Mouse (Mus musculus) testis, adult 2 months (tissue): ENCODE data around the gene Osbpl8. TPM values are rescaled to one million over a fixed set of nuclear protein-coding genes. Genes with fewer than 3 reads are reported as not detected.

Experiments used
- H3K27ac ChIP-seq: fragments of 200-500 bp; 2 replicates; pipeline ENCODE4 v1.5.1; 2012; ENCODE audit warnings: low read depth, low read length; ENCODE audit not compliant: control insufficient read depth, insufficient read depth
- H3K27me3 ChIP-seq: fragments of 200-500 bp; 2 replicates; pipeline ENCODE4 v1.6.1; 2012; ENCODE audit warnings: mild to moderate bottlenecking, low read length, moderate library complexity; ENCODE audit not compliant: control insufficient read depth, insufficient read depth
- H3K36me3 ChIP-seq: fragments of 200-500 bp; 2 replicates; pipeline ENCODE4 v1.6.1; 2012; ENCODE audit warnings: mild to moderate bottlenecking, low read length; ENCODE audit not compliant: control insufficient read depth, insufficient read depth
- H3K4me1 ChIP-seq: fragments of 200-500 bp; 2 replicates; pipeline ENCODE4 v1.6.1; 2012; ENCODE audit warnings: low read length; ENCODE audit not compliant: control insufficient read depth, insufficient read depth
- H3K4me3 ChIP-seq: fragments of 200-500 bp; 2 replicates; pipeline ENCODE4 v1.5.1; 2012; ENCODE audit warnings: low read depth, mild to moderate bottlenecking, low read length, moderate library complexity, mixed read lengths; ENCODE audit not compliant: control insufficient read depth
- CTCF ChIP-seq: fragments of 200-500 bp; IDR thresholded peaks from 2 replicates; pipeline ENCODE4 v1.5.1; 2012; ENCODE audit warnings: low read depth, mild to moderate bottlenecking, inconsistent platforms, low read length, moderate library complexity; ENCODE audit not compliant: control insufficient read depth, insufficient read depth, insufficient replicate concordance
- POLR2A ChIP-seq: fragments of 200-500 bp; IDR thresholded peaks from 2 replicates; pipeline ENCODE4 v1.6.1; 2012; ENCODE audit warnings: low read depth, mild to moderate bottlenecking, inconsistent platforms, low read length, moderate library complexity; ENCODE audit not compliant: control insufficient read depth
- polyA plus RNA-seq: library from polyadenylated mRNA; depleted of rRNA; stranded (reverse); fragments of >200 nt; gene quantifications from 2 replicates; pipeline ENCODE4 v1.2.3, GENCODE M21; 2012

The Osbpl8 gene
- polyA plus RNA-seq, 1 experiment = 4.7 TPM

DNA sequence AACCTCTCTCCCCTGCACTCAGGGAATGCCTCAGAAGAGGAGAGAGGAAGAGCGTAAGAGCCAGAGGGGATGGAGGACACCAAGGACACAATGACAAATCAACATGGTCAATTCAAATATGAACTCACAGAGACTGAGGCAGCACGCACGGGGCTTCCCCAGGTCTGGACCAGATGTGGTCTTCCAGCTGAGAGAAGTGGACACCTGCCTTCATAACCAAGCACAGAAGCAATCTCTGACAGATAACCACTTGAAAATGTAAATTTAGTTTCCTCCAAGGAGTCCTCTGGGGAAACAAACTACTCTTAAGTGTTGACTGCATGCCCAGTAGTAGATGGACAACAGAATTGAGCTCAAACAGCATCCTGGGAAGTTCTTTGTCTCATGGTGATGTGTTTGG, 9.5 kb upstream of the Osbpl8 start:
- TF ChIP-seq CTCF = no peak
- TF ChIP-seq POLR2A = no peak
- Histone ChIP-seq H3K27me3 (no peaks in the 10 kb centered on the region), H3K4me1 (peaks cover 14% of the 10 kb centered on the region), H3K27ac (no peak overlapping the region), H3K4me3 (peak overlapping the region; percentile 20; the same call in 1 of the 2 replicates), H3K36me3 (no peaks in the 10 kb centered on the region)

DNA sequence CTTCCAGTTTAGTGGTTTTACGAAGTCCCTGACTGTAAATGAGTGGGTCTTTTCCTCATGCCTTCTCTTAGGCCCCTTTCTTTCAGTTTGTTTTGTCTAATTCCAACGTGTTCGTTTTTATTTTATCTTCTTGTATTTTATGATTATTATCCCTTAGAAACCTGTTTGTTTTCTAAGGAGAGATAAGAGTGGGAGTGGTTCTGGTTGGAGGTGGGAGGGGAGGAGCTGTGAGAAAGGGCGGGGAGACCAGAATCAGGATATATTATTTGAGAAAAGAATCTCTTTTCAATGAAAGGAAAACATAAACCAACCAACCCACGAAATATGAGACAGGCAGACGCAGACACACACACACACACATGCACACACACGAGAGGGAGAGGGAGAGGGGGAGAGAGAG, 9.0 kb upstream of the Osbpl8 start:
- Histone ChIP-seq H3K27me3 (no peaks in the 10 kb centered on the region), H3K36me3 (no peaks in the 10 kb centered on the region), H3K4me1 (peaks cover 14% of the 10 kb centered on the region), H3K27ac (peak overlapping the region; percentile 98), H3K4me3 (peak overlapping the region; percentile 90)
- no peak for TF ChIP-seq POLR2A
- no peak for TF ChIP-seq CTCF

DNA sequence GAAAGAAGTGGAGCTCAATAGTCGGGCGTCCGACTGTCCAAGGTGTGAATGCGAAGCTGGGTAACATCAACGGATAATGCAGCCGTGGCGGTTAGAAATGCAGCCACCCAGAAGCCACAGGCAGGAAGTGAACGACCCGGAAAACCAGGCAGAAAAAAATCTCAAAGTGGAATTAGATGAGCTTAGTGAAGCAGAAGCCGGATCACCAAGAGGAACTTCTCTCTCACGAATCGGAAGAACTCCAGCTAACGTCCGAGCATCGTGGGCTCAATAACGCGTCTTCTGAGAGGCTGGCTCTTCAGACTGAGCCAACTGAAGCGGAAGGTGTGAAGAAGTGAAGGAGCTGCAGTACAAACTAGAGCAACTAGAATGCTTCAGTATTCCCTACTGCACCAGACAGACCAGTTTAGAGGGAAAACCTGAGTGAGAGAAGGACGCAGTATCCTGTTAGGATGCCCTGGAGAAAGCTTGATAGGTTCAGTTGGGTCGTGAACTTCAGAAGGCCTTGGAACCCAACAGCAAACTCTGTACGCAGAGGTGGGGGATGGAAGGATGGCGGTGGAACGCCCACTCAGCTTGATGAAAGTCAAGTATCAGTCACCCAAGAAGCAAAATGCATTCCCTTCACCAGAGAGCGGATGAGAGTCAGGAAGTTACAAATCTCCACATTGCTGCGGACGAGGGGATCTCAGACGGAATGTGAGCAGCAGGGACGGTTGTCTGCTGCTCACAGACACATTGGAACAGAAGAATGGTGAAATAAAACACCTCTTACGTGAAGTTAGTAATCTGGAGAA, 8.0 kb upstream of the Osbpl8 start:
- Histone ChIP-seq H3K4me1 (peaks cover 14% of the 10 kb centered on the region), H3K36me3 (no peaks in the 10 kb centered on the region)
- TF ChIP-seq POLR2A (peak; percentile 30), CTCF (no peak)

DNA sequence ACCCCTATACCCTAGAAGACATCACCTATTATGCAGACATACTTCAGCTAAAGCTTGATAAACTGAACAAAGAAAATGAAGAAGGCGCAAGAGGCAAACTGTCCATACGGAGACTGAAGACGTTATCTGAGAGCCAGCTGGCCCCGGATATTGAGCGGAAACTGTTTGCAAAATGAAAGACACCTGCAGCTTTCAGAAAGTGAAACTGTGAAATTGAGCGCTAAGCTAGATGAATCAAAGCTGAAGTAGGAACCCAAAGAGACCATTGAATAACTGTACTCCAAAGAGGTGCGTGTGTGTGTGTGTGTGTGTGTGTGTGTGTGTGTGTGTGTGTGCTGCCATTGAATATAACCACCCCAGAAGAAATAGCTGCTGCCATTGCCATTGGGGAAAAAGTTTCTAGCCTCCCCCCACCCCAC, 7.3 kb upstream of the Osbpl8 start:
- no peaks in the 10 kb centered on the region for H3K27me3 ChIP-seq
- no peaks in the 10 kb centered on the region for H3K36me3 ChIP-seq
- H3K4me1 ChIP-seq = peaks cover 14% of the 10 kb centered on the region
- H3K4me3 ChIP-seq = peak overlapping the region; percentile 90
- no peak for TF ChIP-seq CTCF
- no peak for TF ChIP-seq POLR2A
- peak overlapping the region; percentile 98 for H3K27ac ChIP-seq

More for the DNA sequence above, 8.0 kb upstream of the Osbpl8 start:
- peak overlapping the region; percentile 98 for H3K27ac ChIP-seq
- H3K27me3 ChIP-seq = no peaks in the 10 kb centered on the region
- H3K4me3 ChIP-seq = peak overlapping the region; percentile 90

DNA sequence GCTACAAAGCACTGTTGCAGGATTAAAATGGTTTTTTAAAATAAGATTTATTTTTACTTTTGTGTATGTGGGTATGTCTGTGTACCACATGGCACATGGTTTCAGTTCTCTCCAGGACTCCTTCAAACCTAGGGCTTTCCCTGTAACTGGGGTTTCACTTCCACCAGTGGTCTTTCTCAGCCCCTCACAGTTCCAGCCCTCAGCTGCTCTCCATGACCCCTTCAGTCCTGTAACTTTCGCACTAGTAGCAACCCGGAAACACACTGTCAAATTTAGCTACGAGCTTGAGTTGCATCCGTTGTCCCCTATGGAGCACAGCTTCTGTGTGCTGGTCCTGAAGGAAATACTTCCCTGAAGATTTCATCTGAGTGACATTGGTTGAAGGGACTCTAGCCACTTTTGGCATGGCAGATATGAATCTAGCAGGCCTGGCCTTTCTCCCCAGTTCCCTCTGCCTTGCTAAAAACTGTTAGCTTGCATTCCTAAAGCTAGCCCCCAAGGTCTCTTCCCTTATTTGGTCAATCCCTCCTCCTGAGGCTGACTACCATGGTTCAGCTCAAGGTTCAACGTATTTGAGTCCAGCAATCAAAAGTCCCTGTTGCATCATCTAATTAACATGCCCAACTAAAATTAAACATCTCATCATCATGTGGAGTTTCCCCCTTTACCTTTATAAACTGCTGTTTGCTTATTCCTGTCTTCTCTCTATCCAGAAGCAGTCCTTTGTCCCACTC, 4.6 kb upstream of the Osbpl8 start:
- Histone ChIP-seq H3K27me3 (no peaks in the 10 kb centered on the region), H3K4me3 (no peak overlapping the region)
- TF ChIP-seq CTCF (no peak), POLR2A (no peak)

DNA sequence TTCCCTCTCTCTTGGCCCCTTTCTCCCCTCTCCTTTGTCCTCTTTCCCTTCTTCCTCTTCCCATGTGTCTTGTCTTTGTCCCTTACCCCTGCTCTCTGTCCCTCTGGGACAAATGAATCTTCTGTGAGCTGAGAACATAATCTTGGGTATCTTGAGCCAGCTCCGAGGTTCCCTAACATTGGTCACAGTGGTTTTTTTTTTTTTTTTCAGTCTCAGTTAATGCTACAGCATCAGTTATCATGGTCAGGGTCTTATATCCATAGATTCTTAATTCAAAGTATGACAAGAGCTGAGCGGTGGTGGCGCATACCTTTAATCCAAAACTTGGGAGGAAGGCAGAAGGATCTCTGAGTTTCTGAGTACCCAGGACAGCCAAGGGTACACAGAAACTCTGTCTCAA, 4.0 kb upstream of the Osbpl8 start:
- Histone ChIP-seq H3K27ac (no peak overlapping the region), H3K4me1 (peaks cover 13% of the 10 kb centered on the region), H3K27me3 (no peaks in the 10 kb centered on the region), H3K4me3 (no peak overlapping the region), H3K36me3 (no peaks in the 10 kb centered on the region)
- TF ChIP-seq POLR2A (no peak), CTCF (no peak)

More for the DNA sequence above, 4.6 kb upstream of the Osbpl8 start:
- H3K36me3 ChIP-seq = no peaks in the 10 kb centered on the region
- peaks cover 15% of the 10 kb centered on the region for H3K4me1 ChIP-seq
- no peak overlapping the region for H3K27ac ChIP-seq

DNA sequence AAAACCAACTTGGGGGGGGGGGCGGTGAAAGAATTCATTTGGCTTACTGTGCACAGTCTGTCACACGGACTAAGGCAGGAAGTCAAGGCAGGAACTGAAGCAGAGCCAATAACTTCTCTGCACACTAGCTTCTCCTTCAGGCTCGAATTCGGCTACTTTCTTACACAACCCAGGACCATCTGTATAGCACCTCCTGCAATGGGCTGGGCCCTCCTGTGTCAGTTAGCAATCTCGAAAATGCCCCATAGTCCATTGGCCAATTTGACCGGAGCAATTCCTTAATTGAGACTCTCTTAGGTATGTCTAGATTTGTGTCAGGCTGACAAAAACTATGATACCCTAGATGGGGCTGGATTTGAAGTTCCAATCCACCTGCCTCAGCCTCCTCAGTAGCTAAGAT, 3.2 kb upstream of the Osbpl8 start:
- Histone ChIP-seq H3K4me3 (no peak overlapping the region), H3K36me3 (no peaks in the 10 kb centered on the region), H3K27me3 (no peaks in the 10 kb centered on the region), H3K27ac (no peak overlapping the region), H3K4me1 (peaks cover 13% of the 10 kb centered on the region)
- no peak for TF ChIP-seq CTCF
- no peak for TF ChIP-seq POLR2A
